Mouse (Mus musculus): ENCODE results near the gene Pnpo.

Gene Pnpo

DNA sequence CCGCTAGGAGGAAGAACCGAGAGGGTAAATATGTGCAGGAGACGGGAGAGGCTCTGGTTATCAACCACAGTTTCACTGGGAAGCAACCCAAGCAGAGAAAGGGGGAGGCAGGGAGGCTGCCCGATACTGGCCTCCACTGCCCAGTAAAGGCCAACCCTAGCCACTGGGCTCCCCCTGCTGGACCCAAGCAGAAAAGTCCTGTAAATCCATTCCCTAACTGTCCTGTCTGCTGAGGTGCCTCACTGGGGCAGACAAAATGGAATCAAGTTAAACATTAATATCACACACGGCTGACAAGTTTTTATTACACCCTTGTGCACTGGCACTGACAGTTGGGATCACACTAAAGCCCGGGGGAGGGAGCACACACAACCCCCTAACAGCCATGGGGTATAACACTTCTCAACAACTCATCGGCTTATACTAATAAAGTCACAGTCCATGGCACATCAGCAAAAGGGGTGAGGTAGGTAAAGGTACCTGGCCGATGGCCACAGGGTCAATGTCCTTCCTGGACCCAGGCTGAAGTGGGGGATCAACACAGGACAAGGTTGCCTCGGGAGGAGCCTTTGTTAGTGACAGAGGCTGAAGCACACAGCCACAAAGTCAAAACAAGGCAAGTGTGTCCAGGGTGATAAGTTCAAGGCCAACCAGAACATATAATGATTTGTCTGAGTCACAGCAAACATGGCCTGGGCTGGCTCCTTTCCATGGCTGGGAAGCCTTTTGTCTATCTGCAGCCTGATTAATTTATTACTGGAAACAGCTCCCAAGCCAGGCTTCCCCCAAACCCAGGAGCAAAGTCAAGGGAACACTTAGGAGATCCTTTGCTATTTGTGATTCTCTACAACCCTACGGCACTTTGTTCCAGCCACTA is 6.0 kb downstream of the Pnpo start:
- DNase-seq (ENCODE audit: low spot score): no peak

DNA sequence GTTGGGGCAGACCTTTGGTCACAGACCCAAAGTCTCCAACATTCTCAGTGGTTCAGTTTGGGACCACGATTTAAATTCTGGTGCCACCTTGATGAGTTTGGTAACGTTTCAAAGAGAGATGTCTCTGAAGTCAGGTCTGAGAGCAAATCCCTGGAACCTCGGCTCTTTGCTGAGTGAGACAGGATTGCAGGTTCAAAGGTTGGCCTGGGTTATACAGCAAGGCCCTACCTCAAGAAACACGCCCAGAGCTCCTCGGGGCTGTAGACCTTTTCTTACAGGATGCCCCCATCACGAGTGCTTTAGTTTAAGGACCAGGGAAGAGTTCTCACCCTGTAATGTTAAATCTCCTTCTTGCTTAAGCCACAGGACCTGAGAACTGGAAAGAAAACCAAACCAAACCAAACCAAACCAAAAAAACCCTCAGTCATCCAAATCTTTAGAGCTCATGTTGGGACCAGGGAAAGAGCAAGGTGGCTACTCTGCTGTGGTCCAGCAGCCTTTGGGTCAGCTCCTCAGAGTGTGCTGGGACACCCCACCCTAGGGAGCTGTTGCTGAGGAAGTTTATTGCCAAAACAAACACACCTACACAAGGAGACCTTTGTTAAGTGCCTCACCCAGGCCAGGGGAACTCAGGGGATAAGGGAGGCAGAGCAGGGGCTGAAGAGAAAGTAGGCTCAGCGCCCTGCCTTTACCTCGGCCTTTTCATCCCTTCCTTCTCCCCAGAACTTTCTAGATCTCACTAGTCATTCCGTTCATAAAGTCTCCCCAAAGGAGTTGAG is 7.7 kb downstream of the Pnpo start:
- no peak for DNase-seq (ENCODE audit: low spot score)

DNA sequence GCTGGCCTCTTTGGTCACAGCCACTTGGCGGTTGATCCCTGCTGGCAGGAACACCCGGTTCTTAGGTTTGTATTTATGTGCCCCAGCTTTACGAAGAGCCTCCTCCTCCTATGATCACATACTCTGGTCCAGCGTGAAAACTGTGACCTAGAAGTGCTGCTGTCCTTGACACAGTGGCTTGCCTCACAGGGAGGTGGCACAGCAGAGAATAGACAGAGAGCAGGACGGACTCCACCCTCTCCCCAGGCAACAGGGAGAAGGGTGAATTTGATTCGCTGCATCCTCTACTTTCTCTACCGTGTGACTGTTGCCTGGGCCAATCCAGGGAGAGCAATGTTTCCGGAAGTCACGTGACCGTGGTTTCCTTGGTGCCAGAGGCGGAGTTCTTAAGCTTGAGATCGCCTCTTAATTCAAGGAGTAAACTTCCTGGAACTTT is 8.8 kb downstream of the Pnpo start:
- peak; percentile 43 for DNase-seq (ENCODE audit: low spot score)

- no peak for DNase-seq (ENCODE audit: low spot score)
Observed at GRCm38 (mm10) chr11:96933562-96934276, 10.1 kb downstream of the Pnpo start.

DNA sequence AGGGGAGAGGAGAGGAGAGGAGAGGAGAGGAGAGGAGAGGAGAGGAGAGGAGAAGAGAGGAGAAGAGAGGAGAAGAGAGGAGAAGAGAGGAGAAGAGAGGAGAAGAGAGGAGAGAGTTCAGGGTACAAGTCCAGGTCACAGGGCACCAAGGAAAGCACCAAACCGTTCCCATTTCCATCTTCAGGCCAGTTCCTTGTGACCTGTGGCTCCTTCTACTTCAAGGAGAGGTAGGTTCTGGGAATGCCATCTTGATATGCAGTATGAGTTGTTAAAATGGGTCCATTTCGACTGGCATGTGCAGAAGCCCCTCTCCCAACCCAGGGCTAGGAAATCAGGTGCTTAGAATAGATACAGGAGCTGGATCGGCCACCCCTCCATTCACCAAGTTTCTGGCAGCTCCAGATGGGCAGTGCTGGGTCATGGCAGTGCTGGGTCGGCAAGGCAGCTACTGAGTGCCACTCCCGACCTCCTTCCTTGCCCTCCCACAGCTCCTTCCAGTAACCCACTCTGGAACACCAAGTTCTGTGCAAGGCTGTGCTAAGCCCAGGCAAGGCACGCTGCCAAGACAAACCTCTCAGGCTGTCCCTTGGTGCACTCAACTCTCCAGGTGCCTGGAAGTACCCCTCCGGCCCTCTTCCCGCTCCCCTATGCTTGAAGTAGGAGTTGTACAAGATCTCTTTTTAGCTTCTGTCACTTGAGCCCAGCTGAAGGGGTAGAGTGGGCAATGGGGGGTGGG is 12.3 kb downstream of the Pnpo start:
- DNase-seq (ENCODE audit: low spot score): no peak

DNA sequence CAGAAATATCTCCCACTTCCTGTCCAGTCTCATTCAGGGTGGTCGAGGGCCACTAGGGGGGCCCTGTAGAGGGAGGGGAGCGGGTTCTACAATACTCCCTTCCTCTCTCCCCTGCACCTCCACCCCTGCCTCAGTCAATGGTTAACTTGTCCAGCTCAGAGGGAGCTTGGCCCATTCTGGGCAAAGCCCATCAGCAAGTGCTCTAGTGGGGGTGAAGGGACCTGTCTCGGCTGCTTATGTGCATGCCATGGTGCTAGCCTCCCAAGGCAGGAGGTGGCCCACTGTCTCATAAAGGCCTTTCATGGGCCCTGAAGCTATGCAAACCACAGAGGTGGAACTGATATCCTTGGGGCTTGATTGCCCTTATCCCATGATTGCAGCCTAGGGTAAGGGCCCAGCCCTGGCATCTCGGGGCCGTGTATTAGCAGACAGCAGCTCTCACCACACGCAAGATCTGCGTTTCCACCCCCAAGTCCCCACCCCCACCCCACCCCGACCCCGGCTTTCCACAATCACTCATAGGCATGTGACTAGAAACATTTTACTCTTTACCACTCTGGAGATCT is 13.9 kb downstream of the Pnpo start:
- DNase-seq (ENCODE audit: low spot score): no peak

DNA sequence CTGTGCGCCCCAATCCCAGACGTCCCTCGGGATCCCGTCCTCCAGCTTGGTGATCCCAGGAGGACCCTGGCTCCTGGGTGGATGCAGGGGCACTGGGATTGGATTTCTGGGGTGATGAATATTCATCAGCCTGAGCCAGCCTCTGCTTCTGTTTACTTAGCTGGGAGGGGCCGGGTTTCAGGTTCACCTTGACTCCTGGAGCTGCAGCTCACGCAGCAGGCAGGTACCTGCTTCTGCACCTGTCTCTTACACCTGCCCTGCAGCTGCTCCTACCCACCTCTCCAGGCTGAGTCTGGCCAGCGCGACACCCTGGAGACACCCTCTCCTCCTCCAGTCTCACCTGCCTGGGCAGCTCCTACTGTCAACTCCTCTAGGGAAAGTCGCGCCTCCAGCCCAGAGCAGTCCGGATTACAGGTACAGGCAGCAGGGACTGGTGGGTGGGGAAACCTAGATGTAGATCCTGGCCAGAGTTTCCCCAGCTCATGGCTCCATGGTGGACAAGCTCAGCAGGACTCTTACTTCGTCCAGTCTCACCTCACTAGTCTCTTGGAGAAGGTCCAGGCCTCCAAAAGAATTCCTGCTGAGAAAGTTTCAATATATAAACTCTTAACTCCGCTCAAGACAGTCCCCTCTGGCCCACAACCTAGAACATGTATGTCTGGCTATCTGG is 14.6 kb downstream of the Pnpo start:
- no peak for DNase-seq (ENCODE audit: low spot score)

GRCm38 (mm10) chr11:96928691-96929090 is 15.1 kb downstream of the Pnpo start:
- no peak for DNase-seq (ENCODE audit: low spot score)

DNA sequence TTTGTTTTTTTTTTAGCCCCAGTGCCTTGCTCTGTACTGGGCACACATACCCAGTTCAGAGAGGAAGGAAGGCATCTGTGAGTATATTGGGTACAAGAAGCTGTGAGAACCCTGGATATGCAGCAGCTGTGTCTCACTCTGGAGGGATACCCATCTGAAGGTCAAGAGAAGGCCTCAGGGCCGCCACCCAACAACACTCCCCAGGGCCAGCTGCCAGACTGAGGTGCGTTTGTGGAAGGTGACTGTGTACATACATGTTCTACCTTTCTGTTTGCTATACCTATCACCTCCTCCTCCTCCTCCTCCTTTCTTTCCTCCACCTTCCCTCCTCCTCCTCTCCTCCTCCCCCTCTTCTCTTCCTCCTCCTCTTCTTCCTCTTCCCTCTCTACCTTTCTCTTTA is 15.7 kb downstream of the Pnpo start, which contains the start of gene Prr15l:
Prr15l (plus strand) TSS at position 17 of the 400 bp plus-strand sequence.
- no peak for DNase-seq (ENCODE audit: low spot score)

DNA sequence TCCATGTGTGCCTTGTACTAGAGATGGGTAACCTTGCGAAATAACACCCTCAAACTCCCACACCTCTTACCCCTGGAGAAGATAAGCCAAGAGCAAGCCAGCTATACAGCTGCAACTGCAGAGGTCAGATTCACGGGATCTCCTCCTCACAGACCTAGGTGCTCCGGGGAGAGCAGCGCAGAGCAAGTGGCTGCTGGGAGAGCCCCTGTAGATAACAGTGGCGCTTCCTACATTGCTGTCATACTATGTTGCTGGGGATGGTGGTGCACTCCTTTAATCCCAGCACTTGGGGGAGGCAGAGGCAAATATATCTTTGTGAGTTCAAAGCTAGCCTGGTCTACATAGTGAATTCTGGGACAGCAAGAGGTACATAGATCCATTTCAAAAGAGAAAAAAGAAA is 17.2 kb downstream of the Pnpo start:
- DNase-seq (ENCODE audit: low spot score): no peak

DNA sequence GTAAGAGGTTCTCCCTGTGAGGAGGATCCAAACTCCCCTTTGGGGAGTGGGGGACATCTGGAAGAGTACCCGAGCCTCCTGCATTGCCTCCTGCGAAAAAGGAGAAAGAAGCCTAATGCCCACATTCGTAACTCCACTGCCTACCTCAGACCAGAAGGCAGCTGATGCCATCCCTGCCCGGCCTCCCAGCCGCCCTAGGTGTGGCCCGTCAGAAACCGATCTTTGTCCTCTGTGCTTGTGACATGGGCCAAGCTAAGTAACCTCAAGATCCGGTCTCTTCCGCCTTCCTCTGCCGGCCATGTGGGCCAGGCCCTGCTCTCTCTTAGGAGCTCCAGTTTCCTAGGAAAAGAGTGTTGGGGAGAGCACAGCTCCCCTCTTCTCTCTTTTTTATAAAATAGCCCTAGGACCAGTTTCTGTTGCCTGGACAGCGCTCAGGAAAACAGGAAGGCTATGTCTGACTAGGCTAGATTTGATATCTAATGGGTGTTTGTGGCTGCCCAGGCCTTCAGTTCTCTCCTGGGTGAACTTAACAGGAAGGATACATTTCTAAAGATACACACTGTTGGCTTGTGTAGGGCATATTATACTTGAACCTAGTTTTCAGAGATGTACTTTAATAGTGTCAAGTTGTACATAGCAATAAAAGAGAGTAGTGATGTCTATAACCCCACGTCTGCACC is 18.2 kb downstream of the Pnpo start:
- DNase-seq (ENCODE audit: low spot score): no peak

DNA sequence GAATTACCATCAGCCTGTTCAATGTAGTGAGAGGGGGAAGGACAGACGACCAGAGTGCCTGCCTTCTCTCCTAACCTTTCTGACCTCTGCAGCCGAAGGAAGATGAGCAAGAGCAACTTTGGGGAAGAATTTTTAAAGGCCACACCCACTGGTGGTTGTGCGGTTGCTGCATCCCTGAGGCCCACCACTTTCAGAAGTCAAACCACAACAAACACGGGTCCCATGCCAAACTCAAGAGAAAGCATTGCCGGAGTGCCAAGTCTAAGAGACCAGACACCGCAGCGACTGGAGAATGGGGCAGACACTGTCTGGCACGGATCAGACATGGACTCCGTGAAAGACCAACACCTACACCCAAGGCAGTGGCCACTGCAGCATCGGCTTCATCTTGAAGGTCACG is 18.9 kb downstream of the Pnpo start:
- no peak for DNase-seq (ENCODE audit: low spot score)

- no peak for DNase-seq (ENCODE audit: low spot score)
Observed at GRCm38 (mm10) chr11:96919003-96919402, 24.8 kb downstream of the Pnpo start.

DNA sequence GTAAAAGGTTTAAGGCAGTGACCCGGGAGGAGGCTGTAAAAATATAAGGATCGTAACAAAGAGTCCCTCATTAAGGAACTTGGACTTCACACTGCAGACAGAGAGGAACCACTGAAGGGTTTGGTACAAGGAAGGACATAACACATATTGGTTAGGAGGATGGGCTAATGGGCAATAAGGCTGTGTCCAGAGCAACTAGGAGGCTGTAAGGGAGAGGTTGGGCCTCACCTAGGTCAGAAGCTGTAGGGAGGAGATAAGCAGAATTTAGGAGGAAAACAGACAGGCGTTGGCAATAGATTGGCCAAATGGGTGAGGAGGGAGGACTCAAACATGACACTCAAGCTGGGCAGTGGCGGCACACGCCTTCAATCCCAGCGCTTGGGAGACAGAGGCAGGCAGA is 26.4 kb downstream of the Pnpo start:
- no peak for DNase-seq (ENCODE audit: low spot score)

DNA sequence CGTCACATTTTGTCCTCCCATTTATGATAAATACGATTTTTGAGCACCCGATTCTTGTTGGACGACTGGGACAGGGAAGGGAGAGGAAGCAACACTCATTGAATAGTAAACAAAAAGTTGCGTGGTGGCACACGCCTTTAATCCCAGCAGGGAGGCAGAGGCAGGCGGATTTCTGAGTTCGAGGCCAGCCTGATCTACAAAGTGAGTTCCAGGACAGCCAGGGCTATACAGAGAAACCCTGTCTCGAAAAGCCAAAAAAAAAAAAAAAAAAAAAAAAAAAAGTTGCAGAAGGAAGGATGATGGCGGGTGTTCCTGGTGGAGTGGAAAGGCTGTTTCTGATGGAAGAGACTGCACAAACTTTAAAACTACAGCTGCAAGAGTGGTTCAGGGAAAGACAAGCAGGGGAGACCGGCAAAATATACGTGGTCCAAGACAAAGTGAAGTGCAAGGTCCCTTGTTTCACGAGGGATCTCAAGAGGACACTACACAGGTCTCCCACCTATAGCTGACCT is 26.8 kb downstream of the Pnpo start:
- DNase-seq (ENCODE audit: low spot score): no peak

DNA sequence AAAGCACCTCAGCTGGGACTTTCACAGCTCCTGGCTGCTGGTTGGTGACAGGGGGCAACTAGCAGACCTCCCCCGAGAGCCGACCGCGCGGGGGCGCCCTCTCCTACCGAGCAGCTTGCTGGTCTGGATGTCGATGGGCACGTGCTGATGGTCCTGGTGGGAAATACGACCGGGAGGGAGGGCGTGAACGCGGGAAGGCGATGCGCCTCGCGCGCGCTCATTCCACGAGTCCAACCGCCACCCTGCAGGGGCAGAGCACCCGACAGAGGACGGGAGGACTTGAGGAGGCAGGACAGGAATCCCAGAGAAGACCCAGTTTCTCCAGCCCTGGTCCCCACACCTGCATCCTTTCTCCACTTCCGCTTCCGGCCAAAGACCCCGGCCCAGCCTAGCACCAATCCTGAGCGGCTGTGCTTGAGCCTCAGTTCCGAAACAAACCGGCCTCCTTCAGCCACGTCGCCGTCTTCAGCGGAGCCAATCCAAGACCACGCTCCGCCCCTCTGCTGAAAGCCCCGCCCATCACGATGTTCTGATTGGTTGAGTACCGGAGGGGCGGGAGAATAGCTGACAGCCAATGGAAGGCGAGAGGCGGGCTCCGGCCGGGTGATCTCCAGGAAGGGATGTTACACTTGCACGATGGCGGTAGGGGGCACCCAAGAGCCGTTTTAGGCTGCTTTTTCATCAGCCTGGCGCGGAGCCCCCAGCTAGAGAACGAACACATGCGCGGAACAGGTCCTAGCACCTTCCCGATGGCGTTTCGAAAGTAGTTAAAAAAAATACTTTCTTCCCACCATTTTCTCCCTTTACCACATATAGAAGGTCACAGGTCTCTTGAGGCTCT is 27.5 kb downstream of the Pnpo start, which contains the start of gene Cdk5rap3:
Cdk5rap3 (minus strand) TSS at position 453 of the 841 bp plus-strand sequence.
- peak; percentile 98 for DNase-seq (ENCODE audit: low spot score)

GRCm38 (mm10) chr11:96912682-96913081 is 31.1 kb downstream of the Pnpo start:
- DNase-seq (ENCODE audit: low spot score): no peak

- peak; percentile 67 for DNase-seq (ENCODE audit: low spot score)
Observed at GRCm38 (mm10) chr11:96910003-96910402, 33.8 kb downstream of the Pnpo start.

DNA sequence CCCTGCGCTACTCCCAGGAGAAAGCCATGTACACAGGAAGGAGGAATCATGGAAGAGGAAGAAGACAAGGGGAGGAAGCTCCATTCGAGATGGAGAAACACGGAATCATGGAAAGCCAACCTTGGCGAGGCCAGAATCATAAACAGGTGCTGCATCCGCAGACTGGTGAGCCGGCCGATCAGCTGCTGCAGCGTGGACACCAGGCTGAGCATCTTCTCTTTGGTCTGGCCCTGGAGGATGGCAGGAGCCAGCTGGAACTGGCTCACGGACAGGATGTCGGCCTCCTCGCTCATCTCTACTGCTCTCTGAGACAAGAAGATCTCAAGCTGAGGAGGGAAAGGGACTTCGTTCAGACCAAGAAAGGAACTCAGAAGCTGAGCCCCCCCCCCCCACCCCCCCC is 35.2 kb downstream of the Pnpo start:
- DNase-seq (ENCODE audit: low spot score): no peak

Measured in left cerebral cortex, adult 11 months (tissue).